Mouse (Mus musculus): ENCODE measurements around the gene Filip1l. TPM values are rescaled to one million over a fixed set of nuclear protein-coding genes. Genes with fewer than 3 reads are reported as not detected.

Gene Filip1l
- polyA plus RNA-seq, 1 experiment from 2014 or later, result 2.2 TPM

GRCm38 (mm10) chr16:57445096-57446094 is 92.5 kb downstream of the Filip1l start:
- H3K27ac ChIP-seq (ENCODE audit: low read length), result no peak overlapping the region
- 79% methylated on average over 10 of the region's 10 CpGs for WGBS
- H3K27me3 ChIP-seq (ENCODE audit: control insufficient read depth, insufficient read depth, low read depth, low read length), result no peaks in the 10 kb centered on the region
- no peak overlapping the region for H3K4me3 ChIP-seq (ENCODE audit: low read depth, low read length)
- no peak overlapping the region for H3K4me2 ChIP-seq (ENCODE audit: low read length)
- H3K36me3 ChIP-seq (ENCODE audit: control insufficient read depth, insufficient read depth, low read length), result no peaks in the 10 kb centered on the region
- H3K9ac ChIP-seq (ENCODE audit: low read depth, low read length), result no peak overlapping the region
- 0 out of 2 replicates have a peak, but pooled peaks cover 3% of the 10 kb centered on the region for H3K9me3 ChIP-seq (replicated peaks; ENCODE audit: control insufficient read depth, low read length, poor library complexity, severe bottlenecking)
- H3K4me1 ChIP-seq (ENCODE audit: control insufficient read depth, insufficient read depth, low read length), result no peaks in the 10 kb centered on the region
- ATAC-seq, result no peak

GRCm38 (mm10) chr16:57453009-57453408 is 100.1 kb downstream of the Filip1l start:
- no peaks in the 10 kb centered on the region for H3K27me3 ChIP-seq (ENCODE audit: control insufficient read depth, insufficient read depth, low read depth, low read length)
- ATAC-seq, result no peak
- 64% methylated on average over 7 of the region's 7 CpGs for WGBS
- H3K4me3 ChIP-seq (ENCODE audit: low read depth, low read length), result no peak overlapping the region
- no peaks in the 10 kb centered on the region for H3K36me3 ChIP-seq (ENCODE audit: control insufficient read depth, insufficient read depth, low read length)
- H3K4me2 ChIP-seq (ENCODE audit: low read length), result no peak overlapping the region
- H3K9me3 ChIP-seq (replicated peaks; ENCODE audit: control insufficient read depth, low read length, poor library complexity, severe bottlenecking), result 0 out of 2 replicates have a peak, but pooled peaks cover under 1% of the 10 kb centered on the region
- H3K9ac ChIP-seq (ENCODE audit: low read depth, low read length), result no peak overlapping the region
- H3K4me1 ChIP-seq (ENCODE audit: control insufficient read depth, insufficient read depth, low read length), result no peaks in the 10 kb centered on the region
- H3K27ac ChIP-seq (ENCODE audit: low read length), result no peak overlapping the region

- Histone ChIP-seq H3K9me3 (replicated peaks; ENCODE audit: control insufficient read depth, low read length, poor library complexity, severe bottlenecking) (no peaks in the 10 kb centered on the region), H3K4me3 (ENCODE audit: low read depth, low read length) (no peak overlapping the region), H3K36me3 (ENCODE audit: control insufficient read depth, insufficient read depth, low read length) (no peaks in the 10 kb centered on the region), H3K4me1 (ENCODE audit: control insufficient read depth, insufficient read depth, low read length) (no peaks in the 10 kb centered on the region), H3K9ac (ENCODE audit: low read depth, low read length) (no peak overlapping the region), H3K4me2 (ENCODE audit: low read length) (no peak overlapping the region), H3K27me3 (ENCODE audit: control insufficient read depth, insufficient read depth, low read depth, low read length) (no peaks in the 10 kb centered on the region), H3K27ac (ENCODE audit: low read length) (no peak overlapping the region)
- 97% methylated on average over 8 of the region's 8 CpGs for WGBS
- ATAC-seq, result no peak
Observed at GRCm38 (mm10) chr16:57454106-57454763, 101.3 kb downstream of the Filip1l start.

- H3K9ac ChIP-seq (ENCODE audit: low read depth, low read length), result no peak overlapping the region
- no peaks in the 10 kb centered on the region for H3K4me1 ChIP-seq (ENCODE audit: control insufficient read depth, insufficient read depth, low read length)
- H3K36me3 ChIP-seq (ENCODE audit: control insufficient read depth, insufficient read depth, low read length), result no peaks in the 10 kb centered on the region
- ATAC-seq, result no peak
- H3K4me3 ChIP-seq (ENCODE audit: low read depth, low read length), result no peak overlapping the region
- H3K27me3 ChIP-seq (ENCODE audit: control insufficient read depth, insufficient read depth, low read depth, low read length), result no peaks in the 10 kb centered on the region
- H3K9me3 ChIP-seq (replicated peaks; ENCODE audit: control insufficient read depth, low read length, poor library complexity, severe bottlenecking), result no peaks in the 10 kb centered on the region
- 94% methylated on average over 3 of the region's 3 CpGs for whole genome bisulfite sequencing
- H3K27ac ChIP-seq (ENCODE audit: low read length), result no peak overlapping the region
- no peak overlapping the region for H3K4me2 ChIP-seq (ENCODE audit: low read length)
Observed at GRCm38 (mm10) chr16:57455573-57455972, 102.7 kb downstream of the Filip1l start.

- no peak for ATAC-seq
Observed at GRCm38 (mm10) chr16:57456003-57456402, 103.1 kb downstream of the Filip1l start.

GRCm38 (mm10) chr16:57465386-57465913 is 112.6 kb downstream of the Filip1l start:
- Histone ChIP-seq H3K36me3 (ENCODE audit: control insufficient read depth, insufficient read depth, low read length) (no peaks in the 10 kb centered on the region), H3K27ac (ENCODE audit: low read length) (no peak overlapping the region), H3K4me1 (ENCODE audit: control insufficient read depth, insufficient read depth, low read length) (no peaks in the 10 kb centered on the region), H3K4me2 (ENCODE audit: low read length) (no peak overlapping the region), H3K9me3 (replicated peaks; ENCODE audit: control insufficient read depth, low read length, poor library complexity, severe bottlenecking) (no peaks in the 10 kb centered on the region), H3K4me3 (ENCODE audit: low read depth, low read length) (no peak overlapping the region), H3K9ac (ENCODE audit: low read depth, low read length) (no peak overlapping the region), H3K27me3 (ENCODE audit: control insufficient read depth, insufficient read depth, low read depth, low read length) (no peaks in the 10 kb centered on the region)
- ATAC-seq, result no peak
- WGBS, result 86% methylated on average over 9 of the region's 9 CpGs

More at GRCm38 (mm10) chr16:57456003-57456402, 103.1 kb downstream of the Filip1l start:
- 67% methylated on average over 2 of the region's 2 CpGs for WGBS
- Histone ChIP-seq H3K4me2 (ENCODE audit: low read length) (no peak overlapping the region), H3K4me3 (ENCODE audit: low read depth, low read length) (no peak overlapping the region), H3K27ac (ENCODE audit: low read length) (no peak overlapping the region), H3K4me1 (ENCODE audit: control insufficient read depth, insufficient read depth, low read length) (no peaks in the 10 kb centered on the region), H3K9me3 (replicated peaks; ENCODE audit: control insufficient read depth, low read length, poor library complexity, severe bottlenecking) (no peaks in the 10 kb centered on the region), H3K27me3 (ENCODE audit: control insufficient read depth, insufficient read depth, low read depth, low read length) (no peaks in the 10 kb centered on the region), H3K9ac (ENCODE audit: low read depth, low read length) (no peak overlapping the region), H3K36me3 (ENCODE audit: control insufficient read depth, insufficient read depth, low read length) (no peaks in the 10 kb centered on the region)

GRCm38 (mm10) chr16:57469301-57469700 is 116.4 kb downstream of the Filip1l start:
- Histone ChIP-seq H3K36me3 (ENCODE audit: control insufficient read depth, insufficient read depth, low read length) (no peaks in the 10 kb centered on the region), H3K4me3 (ENCODE audit: low read depth, low read length) (no peak overlapping the region), H3K4me1 (ENCODE audit: control insufficient read depth, insufficient read depth, low read length) (no peaks in the 10 kb centered on the region), H3K27ac (ENCODE audit: low read length) (no peak overlapping the region), H3K9me3 (replicated peaks; ENCODE audit: control insufficient read depth, low read length, poor library complexity, severe bottlenecking) (no peaks in the 10 kb centered on the region), H3K27me3 (ENCODE audit: control insufficient read depth, insufficient read depth, low read depth, low read length) (no peaks in the 10 kb centered on the region), H3K9ac (ENCODE audit: low read depth, low read length) (no peak overlapping the region), H3K4me2 (ENCODE audit: low read length) (no peak overlapping the region)
- ATAC-seq, result no peak
- 77% methylated on average over 4 of the region's 4 CpGs for WGBS

- WGBS, result 72% methylated on average over 2 of the region's 2 CpGs
- Histone ChIP-seq H3K36me3 (ENCODE audit: control insufficient read depth, insufficient read depth, low read length) (no peaks in the 10 kb centered on the region), H3K4me3 (ENCODE audit: low read depth, low read length) (no peak overlapping the region), H3K9ac (ENCODE audit: low read depth, low read length) (no peak overlapping the region), H3K9me3 (replicated peaks; ENCODE audit: control insufficient read depth, low read length, poor library complexity, severe bottlenecking) (no peaks in the 10 kb centered on the region), H3K4me1 (ENCODE audit: control insufficient read depth, insufficient read depth, low read length) (no peaks in the 10 kb centered on the region), H3K27ac (ENCODE audit: low read length) (no peak overlapping the region), H3K27me3 (ENCODE audit: control insufficient read depth, insufficient read depth, low read depth, low read length) (no peaks in the 10 kb centered on the region), H3K4me2 (ENCODE audit: low read length) (no peak overlapping the region)
- ATAC-seq, result no peak
Observed at GRCm38 (mm10) chr16:57469869-57470268, 117.0 kb downstream of the Filip1l start.
